Mouse (Mus musculus) limb, embryonic 14.5 days (tissue): ENCODE measurements around the gene Acox2. TPM values are rescaled to one million over a fixed set of nuclear protein-coding genes. Genes with fewer than 3 reads are reported as not detected.

Experiments used
- ATAC-seq: fragments of 200-750 bp; cut with Nextera tagmentation; 2 replicates; pipeline ENCODE4 v1.8.0; 2017; ENCODE audit warnings: low read depth, moderate number of reproducible peaks, moderate TSS enrichment; ENCODE audit not compliant: low FRiP score
- DNase-seq: peaks from one replicate; pipeline ENCODE4 v3.0.0-alpha.2; 2015; ENCODE audit warnings: low spot score
- H3K27ac ChIP-seq: fragments of 300-500 bp; sonication (generic); replicated peaks from 2 replicates; pipeline ENCODE4 v1.5.1; 2014; ENCODE audit warnings: low read depth, mild to moderate bottlenecking, low read length, moderate library complexity, mixed read lengths
- H3K27me3 ChIP-seq: fragments of 300-500 bp; sonication (generic); 2 replicates; pipeline ENCODE4 v1.6.1; 2014; ENCODE audit warnings: low read length, mixed read lengths; ENCODE audit not compliant: control insufficient read depth, insufficient read depth
- H3K36me3 ChIP-seq: fragments of 300-500 bp; sonication (generic); 2 replicates; pipeline ENCODE4 v1.6.1; 2014; ENCODE audit warnings: mild to moderate bottlenecking, low read length, moderate library complexity, mixed read lengths; ENCODE audit not compliant: control insufficient read depth, insufficient read depth
- H3K4me1 ChIP-seq: fragments of 300-500 bp; sonication (generic); 2 replicates; pipeline ENCODE4 v1.6.1; 2014; ENCODE audit warnings: antibody characterized with exemption, low read length, mixed read lengths; ENCODE audit not compliant: control insufficient read depth, insufficient read depth
- H3K4me2 ChIP-seq: fragments of 300-500 bp; sonication (generic); replicated peaks from 2 replicates; pipeline ENCODE4 v1.6.1; 2014; ENCODE audit warnings: low read depth, mild to moderate bottlenecking, low read length, moderate library complexity; ENCODE audit not compliant: severe bottlenecking
- H3K4me3 ChIP-seq: fragments of 300-500 bp; sonication (generic); replicated peaks from 2 replicates; pipeline ENCODE4 v1.5.1; 2014; ENCODE audit warnings: low read length
- H3K9ac ChIP-seq: fragments of 300-500 bp; sonication (generic); 2 replicates; pipeline ENCODE4 v1.6.1; 2014; ENCODE audit warnings: mild to moderate bottlenecking, low read depth, low read length, moderate library complexity; ENCODE audit not compliant: severe bottlenecking
- H3K9me3 ChIP-seq: fragments of 300-500 bp; sonication (generic); 2 replicates; pipeline ENCODE4 v1.6.1; 2016; ENCODE audit warnings: low read length; ENCODE audit not compliant: control insufficient read depth
- POLR2A ChIP-seq: fragments of 200-500 bp; IDR thresholded peaks from 2 replicates; pipeline ENCODE4 v1.8.0; 2012; ENCODE audit warnings: inconsistent platforms, mild to moderate bottlenecking, moderate library complexity, borderline replicate concordance; ENCODE audit not compliant: insufficient read depth, insufficient read length; ENCODE audit errors: extremely low read depth
- WGBS: fragments of 180-500 bp; shearing (Covaris S2); extraction: QIAGEN DNeasy Blood & Tissue Kit; methylation state at CpG from one replicate; pipeline ENCODE4 v1.1.7; 2014; 5-methylcytosine and 5-hydroxymethylcytosine counted together
- polyA plus RNA-seq, 2 experiments: library from polyadenylated mRNA; depleted of rRNA in 1 of 2; stranded (reverse) in 1 of 2; unstranded in 1 of 2; fragments of >200 nt; fragmentation: Nextera tagmentation in 1 of 2; extraction: Ambion mirVana in 1 of 2; gene quantifications; 2 replicates each; pipeline versions ENCODE4 v1.2.1 to v1.2.3; 2012 to 2014

Gene Acox2
- polyA plus RNA-seq, 2 experiments: 0.41 TPM; not detected in 1

DNA sequence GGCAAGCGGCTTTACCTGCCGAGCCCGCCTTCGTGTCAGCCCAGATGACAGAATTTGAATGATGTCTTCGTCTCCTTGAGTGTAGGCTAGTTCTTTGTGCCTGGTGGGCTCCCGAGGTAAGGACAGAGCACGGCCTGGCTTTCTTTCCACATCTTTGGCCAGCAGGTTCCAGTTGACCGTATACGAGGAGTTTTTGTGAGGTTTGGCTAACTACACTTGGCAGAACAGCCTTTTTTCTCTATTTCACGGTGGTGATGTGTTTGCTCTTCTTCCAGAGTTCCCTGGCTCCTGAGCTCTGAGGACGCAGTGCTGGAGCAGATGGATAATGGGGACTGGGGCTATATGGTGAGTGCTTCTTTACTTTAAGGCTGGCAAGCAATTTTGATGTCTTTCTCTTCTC is 39.3 kb downstream of the Acox2 start:
- Histone ChIP-seq H3K9ac (no peak overlapping the region), H3K36me3 (peaks cover 8% of the 10 kb centered on the region; the same call in 1 of the 2 replicates), H3K4me3 (no peak overlapping the region), H3K9me3 (no peaks in the 10 kb centered on the region), H3K27me3 (no peaks in the 10 kb centered on the region), H3K4me2 (no peak overlapping the region), H3K27ac (no peak overlapping the region), H3K4me1 (peaks cover 13% of the 10 kb centered on the region)
- DNase-seq (no peak), ATAC-seq (no peak)
- TF ChIP-seq POLR2A: no peak
- WGBS: 82% methylated on average over 11 of the region's 11 CpGs

DNA sequence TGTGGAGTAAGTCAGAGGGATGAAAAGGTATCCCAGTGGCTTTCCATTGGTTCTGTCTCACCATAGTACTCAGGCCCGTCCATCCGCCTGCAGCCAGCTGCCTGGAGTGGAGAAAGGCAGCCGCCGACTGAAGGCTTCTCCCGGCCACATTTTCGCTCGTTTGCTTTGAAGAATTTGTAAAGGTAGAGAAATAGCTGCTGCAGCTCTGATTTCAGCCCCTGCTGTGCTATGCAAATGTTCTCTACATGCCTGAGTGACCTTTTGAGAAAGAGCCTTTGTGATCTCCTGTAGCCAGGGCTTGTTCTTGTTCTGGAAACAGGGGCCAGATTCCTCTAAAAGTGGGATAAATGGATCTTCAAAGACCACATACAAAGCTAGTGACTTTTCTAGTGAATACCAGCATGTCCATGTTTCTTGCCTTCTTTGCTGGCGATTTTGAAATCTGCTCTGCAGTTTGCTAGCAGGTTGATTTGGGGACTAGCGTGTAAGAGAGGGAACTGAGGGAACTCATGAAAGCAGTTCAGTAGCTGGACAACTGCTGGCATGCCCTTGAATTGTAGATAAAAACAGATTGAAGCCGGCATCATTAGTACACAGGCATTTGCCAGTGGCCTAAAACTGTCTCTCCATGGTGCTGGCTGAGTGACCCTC is 40.3 kb downstream of the Acox2 start:
- no peak overlapping the region for H3K4me2 ChIP-seq
- H3K27me3 ChIP-seq: no peaks in the 10 kb centered on the region
- no peak overlapping the region for H3K9ac ChIP-seq
- H3K36me3 ChIP-seq: peaks cover 8% of the 10 kb centered on the region; the same call in 1 of the 2 replicates
- no peak for ATAC-seq
- no peak for DNase-seq
- no peaks in the 10 kb centered on the region for H3K9me3 ChIP-seq
- WGBS: 31% methylated on average over 10 of the region's 10 CpGs
- H3K27ac ChIP-seq: no peak overlapping the region
- TF ChIP-seq POLR2A: no peak
- H3K4me1 ChIP-seq: peaks cover 16% of the 10 kb centered on the region
- H3K4me3 ChIP-seq: no peak overlapping the region

DNA sequence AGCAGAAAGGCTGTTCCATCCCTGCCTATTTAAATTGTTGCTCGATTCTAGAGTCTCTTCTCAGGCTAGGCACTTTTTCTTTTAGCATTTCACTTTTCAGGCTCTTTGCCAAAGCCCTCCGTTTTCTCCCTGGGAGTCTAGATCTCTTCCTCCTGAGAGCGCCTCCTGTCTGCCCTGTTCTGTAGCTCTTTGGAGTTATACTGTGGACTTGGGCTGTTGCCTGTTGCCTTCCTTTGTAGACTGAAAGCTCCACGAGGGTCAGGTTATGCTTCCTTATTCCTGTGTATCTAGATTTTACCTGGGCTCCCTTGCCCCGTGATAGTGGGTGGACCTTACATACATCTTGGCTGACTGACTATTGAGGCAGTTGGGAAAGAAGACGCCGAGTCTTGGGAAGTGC is 40.9 kb downstream of the Acox2 start:
- no peak for TF ChIP-seq POLR2A
- Histone ChIP-seq H3K4me3 (no peak overlapping the region), H3K27me3 (no peaks in the 10 kb centered on the region), H3K36me3 (peaks cover 8% of the 10 kb centered on the region; the same call in 1 of the 2 replicates), H3K4me2 (no peak overlapping the region), H3K4me1 (peaks cover 16% of the 10 kb centered on the region), H3K27ac (no peak overlapping the region), H3K9me3 (no peaks in the 10 kb centered on the region), H3K9ac (no peak overlapping the region)
- WGBS: 60% methylated on average over 7 of the region's 7 CpGs
- DNase-seq: no peak
- no peak for ATAC-seq

DNA sequence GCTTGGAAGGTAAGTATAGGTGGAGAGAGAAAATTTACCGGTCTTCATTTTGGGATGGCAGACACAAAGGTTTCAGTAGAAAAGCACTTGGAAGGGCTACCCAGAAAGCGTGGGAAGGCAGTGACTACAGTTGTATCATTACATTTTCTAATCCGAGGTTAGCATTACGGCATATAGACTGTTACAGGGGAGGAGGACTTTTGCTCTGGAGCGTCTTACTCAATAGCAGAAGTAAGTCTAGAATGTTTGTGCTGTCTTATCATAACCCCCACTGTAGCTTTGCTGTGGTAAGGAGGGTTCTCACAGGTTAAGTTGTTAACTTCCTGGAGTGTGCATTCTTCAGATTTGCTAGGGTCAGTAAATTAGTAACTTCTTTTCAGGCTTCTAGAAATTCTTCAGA is 43.1 kb downstream of the Acox2 start:
- H3K9me3 ChIP-seq: no peaks in the 10 kb centered on the region

DNA sequence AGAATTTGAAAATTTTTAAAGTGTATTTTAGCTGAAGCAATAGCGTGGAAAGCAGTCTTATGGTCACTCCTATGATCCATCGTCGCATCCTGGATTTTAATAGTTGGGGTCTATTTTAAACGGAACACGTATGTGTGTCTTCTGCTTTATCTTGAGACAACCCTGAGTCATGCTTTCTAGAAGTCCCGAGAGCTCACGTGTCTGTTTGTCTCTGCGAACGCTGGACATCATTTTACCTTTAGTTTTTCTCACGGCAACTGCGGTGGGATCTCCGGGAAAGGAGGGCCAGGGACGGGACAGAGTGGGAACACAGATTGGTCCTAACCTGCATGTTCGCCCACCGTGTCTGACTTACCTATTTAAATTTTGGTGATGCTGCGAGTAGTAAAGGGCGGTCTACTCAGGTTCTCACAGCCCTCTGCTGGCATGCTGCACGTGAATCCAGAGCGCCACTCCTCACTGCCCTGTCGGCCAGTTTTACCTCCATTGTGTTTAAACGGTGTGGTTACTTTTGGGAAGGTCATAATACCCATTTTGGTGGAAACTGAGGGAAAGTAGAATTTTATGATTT is 43.9 kb downstream of the Acox2 start:
- Histone ChIP-seq H3K36me3 (no peaks in the 10 kb centered on the region), H3K9ac (0 out of 2 replicates have a peak overlapping the region, but pooled peaks have one; percentile 2), H3K4me3 (peak overlapping the region; percentile 65), H3K4me2 (peak overlapping the region; percentile 86), H3K9me3 (no peaks in the 10 kb centered on the region), H3K4me1 (peaks cover 16% of the 10 kb centered on the region), H3K27me3 (no peaks in the 10 kb centered on the region), H3K27ac (no peak overlapping the region)
- ATAC-seq (no peak), DNase-seq (no peak)
- WGBS: 17% methylated on average over 21 of the region's 21 CpGs
- no peak for TF ChIP-seq POLR2A

More for the DNA sequence above, 43.1 kb downstream of the Acox2 start:
- DNase-seq (no peak), ATAC-seq (no peak)
- Histone ChIP-seq H3K36me3 (no peaks in the 10 kb centered on the region), H3K9ac (0 out of 2 replicates have a peak overlapping the region, but pooled peaks have one; percentile 2), H3K4me3 (no peak overlapping the region), H3K4me1 (peaks cover 16% of the 10 kb centered on the region), H3K27me3 (no peaks in the 10 kb centered on the region), H3K27ac (no peak overlapping the region), H3K4me2 (0 out of 2 replicates have a peak overlapping the region, but pooled peaks have one; percentile 86)
- no peak for TF ChIP-seq POLR2A
- WGBS: 64% methylated on average over 5 of the region's 5 CpGs
